Mouse (Mus musculus) subcutaneous adipose tissue, adult 2 months (tissue): Measurements from ENCODE around the gene Cox14. TPM values are rescaled to one million over a fixed set of nuclear protein-coding genes. Genes with fewer than 3 reads are reported as not detected.

Experiments
- polyA plus RNA-seq: library from polyadenylated mRNA; depleted of rRNA; stranded (reverse); fragments of >200 nt; gene quantifications from 2 replicates; pipeline ENCODE4 v1.2.3, GENCODE M21; 2012; ENCODE audit warnings: low replicate concordance; rRNA removed

Gene Cox14
- 201 and 238 TPM in 2 replicates for polyA plus RNA-seq

DNA sequence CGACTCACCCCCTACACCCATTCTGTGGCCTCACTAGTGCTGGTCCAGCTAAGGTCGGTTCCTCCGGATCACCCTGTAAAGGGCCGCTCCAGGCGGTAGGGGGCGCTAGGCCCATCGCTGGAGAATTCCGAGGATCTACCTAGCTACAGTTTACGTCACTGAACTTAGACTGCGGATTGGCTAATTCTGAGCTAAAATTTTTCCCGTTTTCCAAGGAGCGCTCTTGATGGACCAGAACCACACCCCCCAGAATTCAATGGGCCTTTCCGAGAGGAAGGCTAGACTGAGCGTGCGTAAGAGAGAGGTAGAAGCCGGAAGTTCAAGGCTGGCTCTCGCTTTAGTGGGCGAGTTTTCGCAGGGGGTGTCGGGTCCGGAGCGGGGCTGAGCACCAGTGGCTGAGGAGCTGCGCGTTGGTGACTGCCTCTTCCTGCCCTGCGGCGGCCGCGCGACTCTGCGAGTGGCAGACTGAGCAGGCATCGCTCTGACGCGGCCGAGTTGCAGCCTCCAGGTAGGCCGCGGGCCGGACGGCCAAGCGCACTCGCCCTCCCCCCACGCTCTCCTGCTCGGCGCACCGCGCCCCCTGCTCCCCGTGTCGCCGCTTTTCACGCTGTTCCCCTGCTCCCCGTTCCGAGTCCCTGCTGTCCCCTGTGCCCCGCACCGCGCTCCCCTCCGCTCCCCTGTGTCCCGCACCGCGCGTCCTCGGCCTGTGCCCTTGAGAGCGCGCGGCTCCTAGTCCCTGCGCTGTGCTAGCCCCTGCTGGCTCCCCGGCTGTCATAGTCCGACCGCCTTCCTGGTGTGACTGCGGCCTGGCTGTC is at the start of gene Cox14:
Gene Cox14 (plus strand): TSS at position 278 of the 815 bp plus-strand sequence.

GRCm38 (mm10) chr15:99701999-99702900 is 23.2 kb upstream of the Cox14 start, which contains the start of gene Smarcd1:
TSS of gene Smarcd1 (plus strand) at chr15:99702129.

GRCm38 (mm10) chr15:99705440-99706048 is 19.9 kb upstream of the Cox14 start, which contains the start of gene Gm17349:
TSS of gene Gm17349 (minus strand) at chr15:99705490.

GRCm38 (mm10) chr15:99717386-99718334 is 7.8 kb upstream of the Cox14 start, which contains the start of gene Gpd1:
TSS of gene Gpd1 (plus strand) at chr15:99717515.

GRCm38 (mm10) chr15:99772881-99772924 is 47.3 kb downstream of the Cox14 start, which contains the start of gene Cers5:
TSS of gene Cers5 (minus strand) at chr15:99772885.

Other genes with a start within 250 kb of the Cox14 start
- gene Faim2, start 197.5 kb upstream of the Cox14 start, polyA plus RNA-seq = 0.43 and 1.4 TPM in 2 replicates
- 0.07 and 0.27 TPM in 2 replicates for gene Aqp2, start 146.6 kb upstream of the Cox14 start, polyA plus RNA-seq
- gene Aqp5, start 134.8 kb upstream of the Cox14 start, polyA plus RNA-seq = 0.87 and 21.0 TPM in 2 replicates
- gene Aqp6, start 124.2 kb upstream of the Cox14 start, polyA plus RNA-seq = not detected in 2 replicates
- 6.0 and 19.2 TPM in 2 replicates for gene Racgap1, start 74.0 kb upstream of the Cox14 start, polyA plus RNA-seq
- gene Asic1, start 55.2 kb upstream of the Cox14 start, polyA plus RNA-seq = 0.15 and 0.17 TPM in 2 replicates
- gene Smarcd1, start 23.5 kb upstream of the Cox14 start, polyA plus RNA-seq = 23.1 and 45.0 TPM in 2 replicates
- not detected in 2 replicates for gene Gm17349, start 20.1 kb upstream of the Cox14 start, polyA plus RNA-seq
- 767 and 1,246 TPM in 2 replicates for gene Gpd1, start 8.1 kb upstream of the Cox14 start, polyA plus RNA-seq
- gene Cers5, start 47.3 kb downstream of the Cox14 start, polyA plus RNA-seq = 50.3 and 52.2 TPM in 2 replicates
- gene Lima1, start 149.8 kb downstream of the Cox14 start, polyA plus RNA-seq = 28.0 and 54.6 TPM in 2 replicates
- 0.13 and 0.34 TPM in 2 replicates for gene Fam186a, start 241.4 kb downstream of the Cox14 start, polyA plus RNA-seq
- 49.6 and 64.4 TPM in 2 replicates for gene Larp4, start 244.4 kb downstream of the Cox14 start, polyA plus RNA-seq